Mouse (Mus musculus): ENCODE results near the gene Gramd1b. TPM values are rescaled to one million over a fixed set of nuclear protein-coding genes. Genes with fewer than 3 reads are reported as not detected.

Gene Gramd1b
- polyA plus RNA-seq, 1 experiment = 20.3 TPM

DNA sequence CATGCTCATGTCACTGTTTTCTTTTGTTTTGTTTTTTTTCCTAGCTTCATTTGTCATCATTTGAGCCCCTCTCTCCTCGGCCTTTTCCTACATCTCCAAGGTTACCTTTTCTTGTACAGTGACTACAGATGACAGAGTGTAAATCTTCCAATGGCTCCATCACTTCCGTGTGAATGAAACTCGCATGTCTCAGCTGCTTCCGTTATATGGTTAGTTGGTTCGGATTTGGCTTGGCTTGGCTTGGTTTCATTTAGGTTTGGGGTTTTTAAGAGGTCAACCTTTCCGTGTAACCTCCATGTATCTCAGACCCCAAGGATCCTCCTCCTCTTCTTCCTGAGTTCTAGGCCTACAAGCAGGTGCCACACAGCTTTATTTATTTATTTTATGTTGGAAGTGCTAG, 77.3 kb downstream of the Gramd1b start:
- peaks cover 2% of the 10 kb centered on the region; the same call in 1 of the 2 replicates for H3K4me1 ChIP-seq (ENCODE audit: control insufficient read depth, insufficient read depth, insufficient read length)
- H3K27ac ChIP-seq (ENCODE audit: insufficient read depth, low read length) = no peak overlapping the region
- no peak for DNase-seq (ENCODE audit: low read depth in 1 of 2, low spot score in 2 of 2)
- H3K36me3 ChIP-seq (ENCODE audit: control insufficient read depth, insufficient read depth, low read length) = no peaks in the 10 kb centered on the region
- no peak overlapping the region for H3K4me3 ChIP-seq (ENCODE audit: extremely low read depth, insufficient read depth, insufficient read length)
- H3K27me3 ChIP-seq (ENCODE audit: control insufficient read depth, insufficient read depth, low read length) = no peaks in the 10 kb centered on the region
- TF ChIP-seq POLR2A (IDR thresholded peaks at IDR 0.05; ENCODE audit: low read depth, low read length) (no peak), CTCF (IDR thresholded peaks at IDR 0.05; ENCODE audit: extremely low read depth, insufficient read depth, insufficient read length, insufficient replicate concordance) (no peak)
- 84% methylated on average over 6 of the region's 6 CpGs for WGBS

GRCm38 (mm10) chr9:40452208-40452607, 79.0 kb downstream of the Gramd1b start:
- Histone ChIP-seq H3K36me3 (ENCODE audit: control insufficient read depth, insufficient read depth, low read length) (no peaks in the 10 kb centered on the region), H3K4me1 (ENCODE audit: control insufficient read depth, insufficient read depth, insufficient read length) (peaks cover 4% of the 10 kb centered on the region; the same call in 1 of the 2 replicates), H3K27me3 (ENCODE audit: control insufficient read depth, insufficient read depth, low read length) (no peaks in the 10 kb centered on the region), H3K4me3 (ENCODE audit: extremely low read depth, insufficient read depth, insufficient read length) (no peak overlapping the region), H3K27ac (ENCODE audit: insufficient read depth, low read length) (no peak overlapping the region)
- TF ChIP-seq CTCF (IDR thresholded peaks at IDR 0.05; ENCODE audit: extremely low read depth, insufficient read depth, insufficient read length, insufficient replicate concordance) (no peak), POLR2A (IDR thresholded peaks at IDR 0.05; ENCODE audit: low read depth, low read length) (no peak)
- no peak for DNase-seq (ENCODE audit: low read depth in 1 of 2, low spot score in 2 of 2)
- 49% methylated on average over 5 of the region's 5 CpGs for WGBS

DNA sequence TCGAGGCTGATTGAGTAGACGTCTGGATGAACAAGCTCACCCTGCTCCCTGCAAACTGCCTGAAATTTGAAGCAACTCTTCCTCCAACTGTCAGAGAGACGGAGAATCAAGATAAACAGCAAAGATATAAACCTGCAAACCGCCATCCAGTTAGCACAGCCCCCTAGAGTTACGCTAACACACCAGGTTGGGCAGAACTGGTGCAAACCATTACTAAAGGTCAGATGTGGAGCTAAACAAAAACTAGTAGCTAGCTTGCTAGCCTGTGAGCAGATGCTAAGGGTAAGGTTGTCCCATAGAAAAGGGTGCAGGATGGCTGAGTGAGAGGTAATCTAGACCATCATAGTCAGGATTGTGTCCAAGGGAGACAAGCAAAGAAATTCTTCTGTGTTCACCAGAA, 80.4 kb downstream of the Gramd1b start:
- H3K27me3 ChIP-seq (ENCODE audit: control insufficient read depth, insufficient read depth, low read length) = no peaks in the 10 kb centered on the region
- H3K4me1 ChIP-seq (ENCODE audit: control insufficient read depth, insufficient read depth, insufficient read length) = peaks cover 4% of the 10 kb centered on the region; the same call in 1 of the 2 replicates
- no peak for TF ChIP-seq CTCF (IDR thresholded peaks at IDR 0.05; ENCODE audit: extremely low read depth, insufficient read depth, insufficient read length, insufficient replicate concordance)
- TF ChIP-seq POLR2A (IDR thresholded peaks at IDR 0.05; ENCODE audit: low read depth, low read length) = no peak
- no peak overlapping the region for H3K27ac ChIP-seq (ENCODE audit: insufficient read depth, low read length)
- WGBS = 66% methylated on average over 5 of the region's 5 CpGs
- no peak for DNase-seq (ENCODE audit: low read depth in 1 of 2, low spot score in 2 of 2)
- H3K4me3 ChIP-seq (ENCODE audit: extremely low read depth, insufficient read depth, insufficient read length) = no peak overlapping the region
- no peaks in the 10 kb centered on the region for H3K36me3 ChIP-seq (ENCODE audit: control insufficient read depth, insufficient read depth, low read length)

GRCm38 (mm10) chr9:40450417-40450714, 80.8 kb downstream of the Gramd1b start:
- DNase-seq (ENCODE audit: low read depth in 1 of 2, low spot score in 2 of 2) = no peak
- 64% methylated on average over 7 of the region's 7 CpGs for WGBS
- no peak overlapping the region; the same call in 1 of the 2 replicates for H3K27ac ChIP-seq (ENCODE audit: insufficient read depth, low read length)
- no peaks in the 10 kb centered on the region for H3K36me3 ChIP-seq (ENCODE audit: control insufficient read depth, insufficient read depth, low read length)
- no peak overlapping the region for H3K4me3 ChIP-seq (ENCODE audit: extremely low read depth, insufficient read depth, insufficient read length)
- TF ChIP-seq POLR2A (IDR thresholded peaks at IDR 0.05; ENCODE audit: low read depth, low read length) (no peak), CTCF (IDR thresholded peaks at IDR 0.05; ENCODE audit: extremely low read depth, insufficient read depth, insufficient read length, insufficient replicate concordance) (no peak)
- H3K27me3 ChIP-seq (ENCODE audit: control insufficient read depth, insufficient read depth, low read length) = no peaks in the 10 kb centered on the region
- peaks cover 4% of the 10 kb centered on the region; the same call in 1 of the 2 replicates for H3K4me1 ChIP-seq (ENCODE audit: control insufficient read depth, insufficient read depth, insufficient read length)

DNA sequence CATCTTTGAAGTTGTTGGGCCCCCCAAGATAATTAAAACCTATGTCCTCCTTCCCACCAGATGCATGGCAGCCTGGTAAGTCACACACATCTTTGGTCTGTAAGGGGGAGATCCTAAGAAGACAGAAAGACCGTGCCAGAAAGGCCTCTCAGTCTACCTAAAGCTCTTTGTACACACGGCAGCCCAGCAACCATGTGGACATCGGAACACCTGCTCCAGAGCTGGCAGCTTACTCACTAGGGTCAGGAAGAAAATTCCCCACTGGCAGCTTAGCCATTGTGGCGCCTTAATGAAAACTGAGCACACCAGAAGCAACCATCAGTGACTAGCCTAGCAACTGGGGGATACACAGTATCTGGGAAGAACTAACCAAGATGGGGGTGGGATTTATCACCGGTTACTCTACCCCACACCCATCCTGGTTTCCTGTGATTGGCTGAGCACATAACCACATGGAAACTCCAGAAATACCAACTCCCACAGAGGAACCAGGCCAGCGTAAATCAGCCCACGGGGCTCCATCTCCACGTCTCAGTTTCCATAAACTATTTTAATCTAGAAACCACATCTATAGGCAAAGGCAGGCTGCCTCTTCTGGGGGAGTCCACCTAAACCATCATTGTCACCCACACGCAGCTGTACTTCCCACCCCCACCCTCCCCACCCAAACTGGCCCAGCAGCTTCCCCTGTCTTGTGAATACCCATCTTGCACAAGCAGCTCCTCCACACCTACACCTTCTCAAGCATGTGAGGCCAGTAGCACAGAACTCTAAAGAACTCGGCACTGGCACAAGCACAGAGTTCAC, 81.4 kb downstream of the Gramd1b start:
- no peak overlapping the region; the same call in 1 of the 2 replicates for H3K27ac ChIP-seq (ENCODE audit: insufficient read depth, low read length)
- H3K4me3 ChIP-seq (ENCODE audit: extremely low read depth, insufficient read depth, insufficient read length) = no peak overlapping the region
- 37% methylated on average over 10 of the region's 10 CpGs for WGBS
- H3K36me3 ChIP-seq (ENCODE audit: control insufficient read depth, insufficient read depth, low read length) = no peaks in the 10 kb centered on the region
- H3K27me3 ChIP-seq (ENCODE audit: control insufficient read depth, insufficient read depth, low read length) = no peaks in the 10 kb centered on the region
- peaks cover 4% of the 10 kb centered on the region; the same call in 1 of the 2 replicates for H3K4me1 ChIP-seq (ENCODE audit: control insufficient read depth, insufficient read depth, insufficient read length)
- DNase-seq (ENCODE audit: low read depth in 1 of 2, low spot score in 2 of 2) = no peak
- TF ChIP-seq CTCF (IDR thresholded peaks at IDR 0.05; ENCODE audit: extremely low read depth, insufficient read depth, insufficient read length, insufficient replicate concordance) (no peak), POLR2A (IDR thresholded peaks at IDR 0.05; ENCODE audit: low read depth, low read length) (no peak)

DNA sequence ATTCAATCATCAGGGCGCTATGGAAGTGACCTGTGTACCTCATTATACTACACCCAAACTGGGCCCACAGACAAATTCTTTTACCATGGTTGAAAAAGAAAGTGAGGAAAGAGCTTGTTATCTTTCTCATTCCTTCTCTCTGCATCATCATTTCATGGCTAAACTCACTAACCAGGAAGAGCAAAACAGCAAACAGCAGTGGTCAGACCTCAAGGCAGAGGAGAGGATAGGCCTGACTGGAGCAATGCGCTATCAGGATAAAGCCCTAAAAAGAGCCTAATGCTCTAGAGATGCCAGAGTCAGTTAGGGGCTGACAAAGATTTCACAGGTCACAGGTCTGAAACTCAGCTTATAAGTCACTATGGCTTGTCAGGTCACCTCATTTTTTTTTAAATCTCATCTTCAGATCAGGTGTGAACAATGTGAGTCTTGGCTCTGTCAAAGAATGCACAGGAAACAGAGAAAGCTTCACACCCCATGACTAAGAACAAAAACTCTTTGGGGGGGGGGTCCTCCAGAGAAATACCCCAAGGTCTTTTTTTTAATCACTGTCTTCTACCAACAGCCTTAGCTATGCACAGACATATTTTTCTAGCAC, 82.4 kb downstream of the Gramd1b start:
- WGBS = 86% methylated on average over 2 of the region's 2 CpGs
- H3K36me3 ChIP-seq (ENCODE audit: control insufficient read depth, insufficient read depth, low read length) = no peaks in the 10 kb centered on the region
- DNase-seq (ENCODE audit: low read depth in 1 of 2, low spot score in 2 of 2) = no peak
- H3K4me3 ChIP-seq (ENCODE audit: extremely low read depth, insufficient read depth, insufficient read length) = no peak overlapping the region
- no peak for TF ChIP-seq CTCF (IDR thresholded peaks at IDR 0.05; ENCODE audit: extremely low read depth, insufficient read depth, insufficient read length, insufficient replicate concordance)
- TF ChIP-seq POLR2A (IDR thresholded peaks at IDR 0.05; ENCODE audit: low read depth, low read length) = no peak
- H3K27ac ChIP-seq (ENCODE audit: insufficient read depth, low read length) = no peak overlapping the region
- H3K27me3 ChIP-seq (ENCODE audit: control insufficient read depth, insufficient read depth, low read length) = no peaks in the 10 kb centered on the region
- peaks cover 4% of the 10 kb centered on the region; the same call in 1 of the 2 replicates for H3K4me1 ChIP-seq (ENCODE audit: control insufficient read depth, insufficient read depth, insufficient read length)

DNA sequence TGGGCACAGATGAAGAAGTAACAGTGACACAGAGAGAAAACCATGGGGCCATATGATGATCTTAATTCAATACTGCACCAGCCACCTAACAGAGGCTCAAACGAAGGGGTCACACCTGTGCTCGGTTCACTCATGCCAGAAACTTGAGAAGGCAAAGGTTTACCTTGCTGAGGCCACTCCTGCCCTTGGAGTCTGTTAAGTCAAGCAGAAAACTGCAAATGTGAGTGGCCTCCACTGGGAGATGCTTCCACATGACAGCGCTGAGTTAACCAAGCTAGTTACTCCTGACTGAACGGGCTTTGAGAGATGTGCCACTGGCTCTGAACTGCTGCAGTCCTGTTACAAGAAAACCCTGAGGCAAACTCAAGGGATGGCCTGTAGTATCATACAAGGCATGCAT, 83.9 kb downstream of the Gramd1b start:
- DNase-seq (ENCODE audit: low read depth in 1 of 2, low spot score in 2 of 2) = no peak
- TF ChIP-seq CTCF (IDR thresholded peaks at IDR 0.05; ENCODE audit: extremely low read depth, insufficient read depth, insufficient read length, insufficient replicate concordance) = no peak
- no peak for TF ChIP-seq POLR2A (IDR thresholded peaks at IDR 0.05; ENCODE audit: low read depth, low read length)

More for the DNA sequence above, 83.9 kb downstream of the Gramd1b start:
- Histone ChIP-seq H3K27ac (ENCODE audit: insufficient read depth, low read length) (no peak overlapping the region), H3K27me3 (ENCODE audit: control insufficient read depth, insufficient read depth, low read length) (no peaks in the 10 kb centered on the region), H3K36me3 (ENCODE audit: control insufficient read depth, insufficient read depth, low read length) (no peaks in the 10 kb centered on the region), H3K4me3 (ENCODE audit: extremely low read depth, insufficient read depth, insufficient read length) (no peak overlapping the region), H3K4me1 (ENCODE audit: control insufficient read depth, insufficient read depth, insufficient read length) (peaks cover 4% of the 10 kb centered on the region; the same call in 1 of the 2 replicates)
- WGBS = 88% methylated on average over 4 of the region's 4 CpGs
